ENCODE assay signal across 15 mouse cellular contexts in genomic region chr7:49152713-49153112, GRCm38 (mm10).
A peak's percentile ranks its signal among the peaks of the same experiment; 100 is the strongest.
DNase-seq lines count a peak whose midpoint lies in the region; ATAC-seq and TF ChIP-seq lines count a peak whose summit lies in the region.
"Had no signal": no experiment of that assay in that cellular context is flagged by ENCODE, and none has a peak within 500 bp of the region (broad histone marks: within the 10 kb centered on the region; RNA-seq: fewer than 3 reads in every experiment).

No protein-coding gene starts in this region.

- H3K4me1 ChIP-seq in heart, embryonic 12.5 days (replicated peaks) = peaks cover 12% of the 10 kb centered on the region
- H3K4me1 ChIP-seq in kidney, postnatal 0 days (replicated peaks; ENCODE audit: insufficient read depth, low read length) = no peaks in the 10 kb centered on the region
- peaks cover 5% of the 10 kb centered on the region; the same call in 1 of the 2 replicates for H3K4me1 ChIP-seq in cortical plate, adult 2 months (ENCODE audit: control insufficient read depth, insufficient read depth, low read length)
- no peaks in the 10 kb centered on the region for H3K4me1 ChIP-seq in hindbrain, postnatal 0 days (ENCODE audit: insufficient read depth, low read length)
- H3K4me1 ChIP-seq: embryonic facial prominence, embryonic 13.5 days; limb, embryonic 12.5 days; liver, embryonic 15.5 days; midbrain, embryonic 12.5 days had no signal

- H3K36me3 ChIP-seq in heart, embryonic 12.5 days = no peaks in the 10 kb centered on the region
- H3K36me3 ChIP-seq in kidney, postnatal 0 days (ENCODE audit: insufficient read depth, low read length) = no peaks in the 10 kb centered on the region
- H3K36me3 ChIP-seq in hindbrain, postnatal 0 days (ENCODE audit: insufficient read depth, low read length) = no peaks in the 10 kb centered on the region
- H3K36me3 ChIP-seq: embryonic facial prominence, embryonic 13.5 days; G1E; limb, embryonic 12.5 days; liver, embryonic 15.5 days had no signal

- no peak for TF ChIP-seq CTCF in kidney, postnatal 0 days (IDR thresholded peaks at IDR 0.05; ENCODE audit: low read depth)
- no peak for TF ChIP-seq CTCF in cortical plate, adult 2 months (IDR thresholded peaks at IDR 0.05; ENCODE audit: extremely low read depth, insufficient read depth, low read length)
- no peak for TF ChIP-seq CTCF in hindbrain, postnatal 0 days (IDR thresholded peaks at IDR 0.05; ENCODE audit: low read depth)

- peaks cover 7% of the 10 kb centered on the region for H3K9me3 ChIP-seq in heart, embryonic 12.5 days (replicated peaks)
- no peaks in the 10 kb centered on the region for H3K9me3 ChIP-seq in kidney, postnatal 0 days (replicated peaks; ENCODE audit: low read length)
- 0 out of 2 replicates have a peak, but pooled peaks cover 6% of the 10 kb centered on the region for H3K9me3 ChIP-seq in hindbrain, postnatal 0 days (ENCODE audit: low read length)
- H3K9me3 ChIP-seq: limb, embryonic 12.5 days; liver, embryonic 15.5 days had no signal

- ATAC-seq in heart, embryonic 12.5 days (ENCODE audit: insufficient number of reproducible peaks, low FRiP score) = no peak
- no peak; the same call in 1 of the 2 replicates for ATAC-seq in kidney, postnatal 0 days (replicated peaks; ENCODE audit: low FRiP score, low read depth)
- ATAC-seq in hindbrain, postnatal 0 days = peak; percentile 28

- no peaks in the 10 kb centered on the region for H3K27me3 ChIP-seq in heart, embryonic 12.5 days (replicated peaks)
- no peaks in the 10 kb centered on the region for H3K27me3 ChIP-seq in kidney, postnatal 0 days (ENCODE audit: insufficient read depth, low read length)
- H3K27me3 ChIP-seq in hindbrain, postnatal 0 days (ENCODE audit: insufficient read depth, low read length) = no peaks in the 10 kb centered on the region
- H3K27me3 ChIP-seq: embryonic facial prominence, embryonic 13.5 days; limb, embryonic 12.5 days; liver, embryonic 15.5 days; midbrain, embryonic 12.5 days had no signal

- H3K4me2 ChIP-seq in heart, embryonic 12.5 days = no peak overlapping the region
- no peak overlapping the region for H3K4me2 ChIP-seq in kidney, postnatal 0 days (ENCODE audit: low read length)
- no peak overlapping the region for H3K4me2 ChIP-seq in hindbrain, postnatal 0 days (ENCODE audit: low read depth, low read length)
- H3K4me2 ChIP-seq: embryonic facial prominence, embryonic 13.5 days; limb, embryonic 12.5 days; liver, embryonic 15.5 days; midbrain, embryonic 12.5 days had no signal

- 55% methylated on average over 9 of the region's 9 CpGs for WGBS in heart, embryonic 12.5 days
- WGBS in kidney, postnatal 0 days = 37% methylated on average over 9 of the region's 9 CpGs
- 62% methylated on average over 9 of the region's 9 CpGs for WGBS in hindbrain, postnatal 0 days

- H3K27ac ChIP-seq in heart, embryonic 12.5 days (ENCODE audit: poor library complexity, severe bottlenecking) = peak overlapping the region; percentile 45
- 0 out of 2 replicates have a peak overlapping the region, but pooled peaks have one; percentile 2 for H3K27ac ChIP-seq in kidney, postnatal 0 days
- H3K27ac ChIP-seq in cortical plate, adult 2 months (ENCODE audit: insufficient read depth, low read length) = peak overlapping the region; percentile 12; the same call in 1 of the 2 replicates
- peak overlapping the region; percentile 34; the same call in 1 of the 2 replicates for H3K27ac ChIP-seq in hindbrain, postnatal 0 days
- H3K27ac ChIP-seq: embryonic facial prominence, embryonic 13.5 days; limb, embryonic 12.5 days; liver, embryonic 15.5 days; midbrain, embryonic 12.5 days had no signal

- no peak for DNase-seq in heart, adult 9 months (ENCODE audit: low spot score in 2 of 2)
- no peak for DNase-seq in kidney, postnatal 0 days (ENCODE audit: low spot score)
- no peak for DNase-seq in kidney, postnatal 36 days
- no peak for DNase-seq in hindbrain, postnatal 0 days (ENCODE audit: low spot score)
- no peak for DNase-seq in adrenal gland, postnatal 25 days
- DNase-seq: adrenal gland, postnatal 10 days; gastrocnemius, postnatal 25 days; kidney, postnatal 25 days had no signal

- H3K4me3 ChIP-seq in heart, embryonic 12.5 days = no peak overlapping the region
- H3K4me3 ChIP-seq in kidney, postnatal 0 days (replicated peaks; ENCODE audit: low read depth, low read length) = no peak overlapping the region
- H3K4me3 ChIP-seq in cortical plate, adult 2 months (ENCODE audit: insufficient read depth, low read length) = no peak overlapping the region
- H3K4me3 ChIP-seq in hindbrain, postnatal 0 days (ENCODE audit: low read length) = no peak overlapping the region
- H3K4me3 ChIP-seq: embryonic facial prominence, embryonic 13.5 days; limb, embryonic 12.5 days; liver, embryonic 15.5 days; midbrain, embryonic 12.5 days had no signal

- TF ChIP-seq POLR2A in cortical plate, adult 2 months (IDR thresholded peaks at IDR 0.05; ENCODE audit: extremely low read depth, insufficient read depth, low read length) = no peak

- H3K9ac ChIP-seq in heart, embryonic 12.5 days = no peak overlapping the region
- H3K9ac ChIP-seq in kidney, postnatal 0 days (ENCODE audit: low read depth, low read length) = no peak overlapping the region
- H3K9ac ChIP-seq in hindbrain, postnatal 0 days (replicated peaks; ENCODE audit: low read length) = no peak overlapping the region
- H3K9ac ChIP-seq: embryonic facial prominence, embryonic 13.5 days; limb, embryonic 12.5 days; liver, embryonic 15.5 days; midbrain, embryonic 12.5 days had no signal
